Mouse (Mus musculus) adrenal gland, postnatal 14 days (tissue): ENCODE measurements around the gene Pagr1b. TPM values are rescaled to one million over a fixed set of nuclear protein-coding genes. Genes with fewer than 3 reads are reported as not detected.
A peak's percentile ranks its signal among the peaks of the same experiment; 100 is the strongest.

Experiments used
- DNase-seq: peaks from one replicate; pipeline ENCODE4 v3.0.0; 2021; ENCODE audit warnings: mixed read lengths
- total RNA-seq: library from RNA; stranded (reverse); gene quantifications from 2 replicates; pipeline ENCODE4 v1.2.3, GENCODE M21; 2021

The Pagr1b gene
- total RNA-seq, 1 experiment from 2014 or later: 3.0 TPM

- DNase-seq: no peak
Observed at GRCm38 (mm10) chr7:127019306-127019960, 3.1 kb upstream of the Pagr1b start.

- no peak for DNase-seq
Observed at GRCm38 (mm10) chr7:127018416-127019305, 2.4 kb upstream of the Pagr1b start.

GRCm38 (mm10) chr7:127017950-127018345 lies 1.7 kb upstream of the Pagr1b start:
- no peak for DNase-seq

GRCm38 (mm10) chr7:127016971-127017949 lies 976 bp upstream of the Pagr1b start, which contains the start of gene Pagr1a:
Gene Pagr1a, minus strand, starts transcription at chr7:127017352.
- peak; percentile 98 for DNase-seq

GRCm38 (mm10) chr7:127016486-127016938 lies 228 bp upstream of the Pagr1b start:
- peak; percentile 79 for DNase-seq

GRCm38 (mm10) chr7:127016081-127016480 lies 203 bp downstream of the Pagr1b start:
- peak; percentile 69 for DNase-seq

GRCm38 (mm10) chr7:127014993-127015392 lies 1.3 kb downstream of the Pagr1b start:
- DNase-seq: no peak

- peak; percentile 86 for DNase-seq
Observed at GRCm38 (mm10) chr7:127014320-127014719, 2.0 kb downstream of the Pagr1b start, which contains the start of gene Mvp. Gene Mvp, minus strand, starts transcription at chr7:127014621.

GRCm38 (mm10) chr7:127013385-127013784 lies 2.9 kb downstream of the Pagr1b start:
- no peak for DNase-seq

GRCm38 (mm10) chr7:127012845-127013244 lies 3.4 kb downstream of the Pagr1b start:
- DNase-seq: no peak

GRCm38 (mm10) chr7:127012374-127012773 lies 3.9 kb downstream of the Pagr1b start:
- no peak for DNase-seq

GRCm38 (mm10) chr7:127011717-127012116 lies 4.6 kb downstream of the Pagr1b start:
- DNase-seq: no peak

GRCm38 (mm10) chr7:127011051-127011450 lies 5.2 kb downstream of the Pagr1b start:
- no peak for DNase-seq

- no peak for DNase-seq
Observed at GRCm38 (mm10) chr7:127009307-127010085, 6.8 kb downstream of the Pagr1b start.

- peak; percentile 80 for DNase-seq
Observed at GRCm38 (mm10) chr7:127008239-127009019, 7.9 kb downstream of the Pagr1b start.

- DNase-seq: no peak
Observed at GRCm38 (mm10) chr7:127007313-127008024, 8.8 kb downstream of the Pagr1b start.

- no peak for DNase-seq
Observed at GRCm38 (mm10) chr7:127004122-127004875, 12.0 kb downstream of the Pagr1b start.

GRCm38 (mm10) chr7:127003620-127004019 lies 12.7 kb downstream of the Pagr1b start:
- no peak for DNase-seq

- no peak for DNase-seq
Observed at GRCm38 (mm10) chr7:126999568-126999967, 16.7 kb downstream of the Pagr1b start.
